Mouse (Mus musculus) liver, embryonic 11.5 days (tissue): ENCODE results near the gene Dop1a. TPM values are rescaled to one million over a fixed set of nuclear protein-coding genes. Genes with fewer than 3 reads are reported as not detected.

Experiments
- ATAC-seq: fragments of 200-750 bp; cut with Nextera tagmentation; replicated peaks from 2 replicates; pipeline ENCODE4 v1.8.0; 2017; ENCODE audit warnings: moderate number of reproducible peaks, mild to moderate bottlenecking, moderate TSS enrichment, moderate library complexity; ENCODE audit not compliant: low FRiP score
- DNase-seq: peaks from one replicate; pipeline ENCODE4 v3.0.0-alpha.2; 2017; ENCODE audit warnings: low spot score
- H3K27ac ChIP-seq: fragments of 300-500 bp; sonication (generic); 2 replicates; pipeline ENCODE4 v1.5.1; 2014; ENCODE audit warnings: mild to moderate bottlenecking, low read depth, low read length, control low read depth
- H3K27me3 ChIP-seq: fragments of 300-500 bp; sonication (generic); replicated peaks from 2 replicates; pipeline ENCODE4 v1.6.1; 2014; ENCODE audit warnings: low read length, mixed read lengths; ENCODE audit not compliant: control insufficient read depth, insufficient read depth
- H3K36me3 ChIP-seq: fragments of 300-500 bp; sonication (generic); 2 replicates; pipeline ENCODE4 v1.6.1; 2014; ENCODE audit warnings: mild to moderate bottlenecking, low read length, moderate library complexity, mixed read lengths; ENCODE audit not compliant: control insufficient read depth, insufficient read depth
- H3K4me1 ChIP-seq: fragments of 300-500 bp; sonication (generic); replicated peaks from 2 replicates; pipeline ENCODE4 v1.6.1; 2014; ENCODE audit warnings: low read length, mixed read lengths; ENCODE audit not compliant: control insufficient read depth, insufficient read depth
- H3K4me2 ChIP-seq: fragments of 300-500 bp; sonication (generic); 2 replicates; pipeline ENCODE4 v1.6.1; 2014; ENCODE audit warnings: mild to moderate bottlenecking, control low read depth, moderate library complexity
- H3K4me3 ChIP-seq: fragments of 300-500 bp; sonication (generic); 2 replicates; pipeline ENCODE4 v1.5.1; 2014; ENCODE audit warnings: low read depth, low read length, control low read depth
- H3K9ac ChIP-seq: fragments of 300-500 bp; sonication (generic); 2 replicates; pipeline ENCODE4 v1.6.1; 2014; ENCODE audit warnings: low read depth, low read length, control low read depth
- H3K9me3 ChIP-seq: fragments of 300-500 bp; sonication (generic); 2 replicates; pipeline ENCODE4 v1.6.1; 2016; ENCODE audit warnings: low read length, inconsistent platforms, mixed read lengths; ENCODE audit not compliant: control insufficient read depth
- WGBS: fragments of 180-500 bp; shearing (Covaris S2); extraction: QIAGEN DNeasy Blood & Tissue Kit; methylation state at CpG from one replicate; pipeline ENCODE4 v1.1.7; 2014; 5-methylcytosine and 5-hydroxymethylcytosine counted together
- polyA plus RNA-seq: library from polyadenylated mRNA; unstranded; fragments of >200 nt; fragmentation: Nextera tagmentation; extraction: Ambion mirVana; gene quantifications from 2 replicates; pipeline ENCODE4 v1.2.1, GENCODE M21; 2014

The Dop1a gene
- polyA plus RNA-seq, 1 experiment from 2014 or later: 12.2 TPM

DNA sequence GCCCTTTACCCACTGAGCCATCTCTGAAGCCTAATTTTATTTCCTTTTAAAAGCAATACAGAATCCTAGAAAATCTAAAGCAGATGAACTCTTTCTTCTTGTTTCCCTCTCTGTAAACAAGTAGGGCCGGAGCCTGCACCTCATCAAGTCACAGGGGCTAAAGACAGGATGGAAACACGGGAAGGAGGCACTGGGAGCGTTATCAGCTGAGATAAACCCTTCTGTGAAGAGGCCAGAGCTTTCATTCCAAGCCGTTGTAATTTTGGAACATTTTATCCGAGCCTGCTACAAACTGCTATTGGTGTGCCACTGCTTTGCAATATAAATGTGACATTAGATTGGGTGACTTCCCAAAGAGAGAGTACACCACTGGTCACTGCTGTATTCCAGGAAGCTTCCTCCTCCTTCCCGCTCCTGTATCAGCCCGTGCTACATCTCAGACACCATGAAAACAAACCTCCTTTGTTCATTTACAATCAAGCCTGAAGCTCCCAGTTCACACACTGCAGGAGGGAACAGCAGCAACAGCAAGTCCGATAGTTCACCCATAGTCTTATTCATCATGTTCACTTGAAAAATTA is 132.9 kb downstream of the Dop1a start:
- Histone ChIP-seq H3K27me3 (no peaks in the 10 kb centered on the region), H3K4me2 (no peak overlapping the region), H3K4me3 (no peak overlapping the region), H3K4me1 (no peaks in the 10 kb centered on the region), H3K27ac (no peak overlapping the region), H3K9ac (no peak overlapping the region), H3K9me3 (no peaks in the 10 kb centered on the region), H3K36me3 (no peaks in the 10 kb centered on the region)
- DNase-seq (no peak), ATAC-seq (no peak)
- WGBS: 47% methylated on average over 8 of the region's 8 CpGs

Other genes with a start within 250 kb of the Dop1a start
- gene Ube2cbp, start 2.2 kb upstream of the Dop1a start, polyA plus RNA-seq: 5.9 and 7.0 TPM in 2 replicates
- 25.9 and 28.3 TPM in 2 replicates for gene Pgm3, start 104.7 kb downstream of the Dop1a start, polyA plus RNA-seq
- 2.4 and 2.5 TPM in 2 replicates for gene Rwdd2a, start 104.8 kb downstream of the Dop1a start, polyA plus RNA-seq
- gene Me1, start 228.8 kb downstream of the Dop1a start, polyA plus RNA-seq: 6.6 and 7.7 TPM in 2 replicates